Mouse (Mus musculus) embryo, embryonic 11 days (tissue): ENCODE results near the gene Ifna11.

ENCODE experiments used
- DNase-seq: peaks from one replicate; pipeline ENCODE4 v3.0.0-alpha.2; 2015

Ifna11 gene

DNA sequence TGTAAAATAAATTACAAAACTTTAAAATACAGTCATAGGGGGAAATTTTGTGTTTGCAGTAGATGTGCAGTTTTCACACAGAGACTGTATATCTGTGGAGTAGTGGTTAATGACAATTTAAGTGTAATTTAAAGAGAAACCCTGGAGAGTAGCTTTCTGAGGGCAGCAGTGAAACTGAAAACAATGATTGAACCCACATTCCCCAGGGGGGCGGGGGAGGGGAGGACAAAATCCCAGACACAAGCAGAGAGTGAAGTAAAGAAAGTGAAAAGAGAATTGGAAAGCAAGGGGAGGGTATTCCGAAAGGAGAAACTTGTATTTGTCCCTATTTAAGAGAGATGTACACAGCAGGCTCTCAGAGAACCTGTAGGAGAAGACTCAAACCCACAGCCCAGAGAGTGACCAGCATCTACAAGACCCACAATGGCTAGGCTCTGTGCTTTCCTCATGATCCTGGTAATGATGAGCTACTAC lies 21.7 kb downstream of the Ifna11 start, which contains the start of gene Ifna4:
TSS of gene Ifna4 (plus strand) at position 424 of the 474 bp plus-strand sequence.
- DNase-seq = no peak

DNA sequence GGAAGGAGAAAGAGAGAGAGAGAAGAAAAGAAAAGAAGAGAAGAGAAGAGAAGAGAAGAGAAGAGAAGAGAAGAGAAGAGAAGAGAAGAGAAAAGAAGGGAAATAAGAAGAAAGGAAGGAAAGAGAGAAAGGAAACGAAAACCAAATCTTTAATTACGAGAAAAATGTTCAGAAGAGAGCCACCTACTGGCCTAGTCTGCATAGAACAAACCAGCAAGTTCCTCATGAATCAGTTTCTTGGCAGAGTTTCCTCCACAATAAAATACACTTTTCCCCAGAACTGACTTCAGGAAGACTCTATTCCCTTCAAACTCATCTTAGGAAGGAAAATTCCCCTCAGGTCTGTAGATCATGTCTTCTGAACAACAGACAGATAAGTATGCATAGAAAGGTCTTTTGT lies 25.6 kb downstream of the Ifna11 start:
- DNase-seq = no peak

DNA sequence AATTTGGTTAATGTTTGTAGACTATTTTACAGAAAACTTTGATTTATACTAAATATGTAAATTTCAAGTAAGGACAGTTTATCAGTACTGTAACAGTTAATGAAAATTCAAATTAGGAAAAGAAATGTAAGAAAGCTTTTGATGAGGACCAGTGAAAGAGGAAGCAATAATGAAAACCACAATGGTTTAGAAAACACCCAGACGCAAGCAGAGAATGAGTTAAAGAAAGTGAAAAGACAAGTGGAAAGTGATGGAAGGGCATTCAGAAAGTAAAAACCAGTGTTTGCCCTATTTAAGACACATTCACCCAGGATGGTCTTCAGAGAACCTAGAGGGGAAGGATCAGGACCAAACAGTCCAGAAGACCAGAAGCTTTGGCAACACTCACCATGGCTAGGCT lies 29.9 kb downstream of the Ifna11 start, which contains the start of gene Ifna1:
TSS of gene Ifna1 (plus strand) at position 390 of the 400 bp plus-strand sequence.
- DNase-seq = no peak

DNA sequence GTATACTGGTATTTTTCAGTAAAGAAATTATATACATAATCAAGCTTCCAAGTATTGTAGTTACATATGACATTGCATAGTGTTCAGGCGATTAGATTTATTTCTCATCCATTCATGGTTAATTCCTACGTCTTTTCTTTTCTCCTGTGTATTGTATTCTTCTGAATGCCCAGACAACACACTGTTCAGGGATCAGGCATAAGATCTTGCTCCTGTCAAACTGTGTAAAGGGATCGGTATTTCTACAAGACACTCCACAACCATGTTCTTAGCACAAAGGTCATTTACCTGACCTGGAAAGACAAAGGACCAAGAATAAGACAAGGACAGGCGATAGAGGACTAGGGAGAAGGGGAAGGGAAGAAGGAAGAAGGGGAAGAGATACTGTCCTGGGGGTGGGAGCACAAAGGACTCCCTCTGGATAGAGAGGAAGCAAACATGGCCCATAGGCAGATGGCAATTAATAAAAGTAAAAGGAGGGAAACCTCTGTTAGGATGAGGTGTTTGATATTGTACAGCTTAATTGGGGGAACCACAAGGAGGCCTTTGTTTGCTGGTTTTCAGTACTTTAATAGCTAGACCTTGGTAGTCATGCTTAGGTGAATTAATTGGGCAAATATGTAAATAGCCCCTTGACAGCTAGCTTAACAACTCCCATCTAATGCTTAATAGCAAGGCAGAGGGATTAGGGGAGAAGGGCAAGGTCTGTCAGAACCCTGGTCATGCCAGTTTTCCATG lies 31.4 kb downstream of the Ifna11 start:
- no peak for DNase-seq

DNA sequence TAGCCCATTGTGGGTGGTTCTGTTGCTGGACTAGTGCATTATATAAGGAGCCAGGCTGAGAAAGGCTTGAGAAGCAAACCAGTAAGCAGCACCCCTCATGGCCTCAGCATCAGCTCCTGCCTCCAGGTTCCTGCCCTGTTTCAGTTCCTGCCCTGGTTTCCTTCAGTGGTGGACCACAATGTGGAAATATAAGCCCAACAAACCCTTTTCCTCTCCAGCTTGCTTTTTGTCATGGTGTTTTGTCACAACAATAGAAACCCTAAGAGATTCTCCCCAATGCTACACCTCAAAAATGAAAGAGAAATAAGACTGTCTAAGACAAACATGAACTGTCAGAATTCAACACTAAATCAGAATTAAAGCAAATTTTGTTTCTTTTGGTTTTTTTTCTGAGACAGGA lies 39.5 kb downstream of the Ifna11 start:
- no peak for DNase-seq

DNA sequence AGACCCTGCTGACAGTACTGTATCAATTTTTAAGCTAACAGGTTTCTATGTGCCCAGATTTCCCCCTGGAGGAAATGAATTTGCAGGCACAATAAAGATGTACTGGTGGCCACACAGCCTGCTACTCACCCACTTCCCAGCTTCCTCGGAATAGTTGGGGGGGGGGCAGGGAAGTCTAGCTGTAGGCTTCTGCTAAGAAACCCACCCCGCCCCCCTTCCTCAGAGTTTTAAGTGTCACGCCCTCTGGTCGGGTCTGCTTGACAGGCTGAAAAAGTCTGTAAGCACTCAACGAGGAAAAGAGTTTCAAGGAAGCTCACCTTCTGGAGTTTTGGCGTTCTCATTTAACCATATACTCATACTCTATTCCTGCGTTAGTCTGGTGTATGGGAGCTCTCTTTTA lies 43.5 kb downstream of the Ifna11 start:
- peak; percentile 56 for DNase-seq

DNA sequence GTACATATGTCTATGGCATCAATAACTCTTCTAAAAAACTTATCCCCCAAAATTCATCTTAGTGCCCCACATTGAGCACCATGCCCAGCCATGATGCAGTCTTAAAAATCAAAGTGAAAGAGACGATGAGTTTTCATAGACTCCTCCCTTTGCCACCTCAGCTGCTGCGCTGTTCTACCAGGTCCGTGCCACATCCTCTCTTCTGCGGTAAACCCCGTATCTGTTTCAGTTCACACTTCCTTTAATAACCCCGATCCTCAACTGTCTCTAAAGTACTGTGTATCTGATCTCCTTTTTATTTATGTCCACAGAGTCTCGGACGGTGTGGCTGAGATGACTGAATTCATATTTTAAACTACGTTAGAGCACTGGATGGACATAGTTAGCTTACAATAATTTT lies 44.8 kb downstream of the Ifna11 start:
- DNase-seq = no peak

DNA sequence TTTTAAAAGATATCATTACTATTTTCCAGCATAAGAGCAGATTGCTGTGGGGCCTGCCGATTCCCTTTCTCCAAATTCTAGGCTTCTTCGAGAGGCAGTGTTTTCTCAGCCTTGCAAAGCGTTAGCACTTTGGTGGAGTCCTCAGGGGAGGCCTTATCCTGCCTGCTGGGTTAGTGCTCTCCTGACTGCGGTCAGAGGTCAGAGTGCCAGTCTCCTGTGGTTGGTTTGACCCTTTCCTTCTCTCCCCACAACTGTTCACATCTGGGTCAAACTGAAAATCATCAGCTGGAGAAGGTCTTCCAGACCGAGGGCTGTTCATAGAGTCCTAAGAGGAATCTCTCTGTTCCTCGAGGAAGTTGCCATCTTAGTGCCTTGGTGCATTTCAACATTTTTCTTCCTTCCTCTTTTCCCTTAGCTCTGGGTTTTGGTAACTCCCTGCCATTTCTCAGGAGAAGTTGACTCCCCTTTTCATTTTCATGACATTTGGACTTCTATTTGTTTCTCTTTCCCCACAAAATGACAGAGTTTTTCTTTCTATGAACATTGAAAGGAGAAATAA lies 45.3 kb downstream of the Ifna11 start:
- no peak for DNase-seq

DNA sequence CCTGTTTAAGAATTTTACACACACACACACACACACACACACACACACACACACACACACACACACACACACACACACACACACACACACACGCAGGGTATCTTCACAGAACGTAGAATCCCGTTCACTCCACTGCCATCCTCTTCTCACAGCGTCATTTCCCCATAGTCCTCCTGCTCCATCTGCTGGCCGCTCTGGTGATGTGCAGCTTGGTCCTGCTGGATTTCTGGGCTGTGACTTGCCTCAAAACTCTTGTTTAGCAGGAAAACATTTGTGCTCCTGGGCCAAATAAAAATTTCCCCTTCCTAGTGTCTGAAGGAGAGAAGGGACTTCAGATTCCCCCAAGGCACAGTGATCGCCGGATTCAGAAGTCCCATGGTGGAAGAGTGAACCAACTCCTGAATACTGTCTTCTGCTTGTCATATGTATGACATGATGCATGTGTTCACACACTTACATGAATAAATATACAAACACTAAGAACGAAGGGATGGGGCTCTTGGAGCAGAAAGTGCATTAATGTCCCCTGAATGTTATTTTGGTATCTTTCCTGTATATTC lies 47.7 kb downstream of the Ifna11 start:
- peak; percentile 83 for DNase-seq

DNA sequence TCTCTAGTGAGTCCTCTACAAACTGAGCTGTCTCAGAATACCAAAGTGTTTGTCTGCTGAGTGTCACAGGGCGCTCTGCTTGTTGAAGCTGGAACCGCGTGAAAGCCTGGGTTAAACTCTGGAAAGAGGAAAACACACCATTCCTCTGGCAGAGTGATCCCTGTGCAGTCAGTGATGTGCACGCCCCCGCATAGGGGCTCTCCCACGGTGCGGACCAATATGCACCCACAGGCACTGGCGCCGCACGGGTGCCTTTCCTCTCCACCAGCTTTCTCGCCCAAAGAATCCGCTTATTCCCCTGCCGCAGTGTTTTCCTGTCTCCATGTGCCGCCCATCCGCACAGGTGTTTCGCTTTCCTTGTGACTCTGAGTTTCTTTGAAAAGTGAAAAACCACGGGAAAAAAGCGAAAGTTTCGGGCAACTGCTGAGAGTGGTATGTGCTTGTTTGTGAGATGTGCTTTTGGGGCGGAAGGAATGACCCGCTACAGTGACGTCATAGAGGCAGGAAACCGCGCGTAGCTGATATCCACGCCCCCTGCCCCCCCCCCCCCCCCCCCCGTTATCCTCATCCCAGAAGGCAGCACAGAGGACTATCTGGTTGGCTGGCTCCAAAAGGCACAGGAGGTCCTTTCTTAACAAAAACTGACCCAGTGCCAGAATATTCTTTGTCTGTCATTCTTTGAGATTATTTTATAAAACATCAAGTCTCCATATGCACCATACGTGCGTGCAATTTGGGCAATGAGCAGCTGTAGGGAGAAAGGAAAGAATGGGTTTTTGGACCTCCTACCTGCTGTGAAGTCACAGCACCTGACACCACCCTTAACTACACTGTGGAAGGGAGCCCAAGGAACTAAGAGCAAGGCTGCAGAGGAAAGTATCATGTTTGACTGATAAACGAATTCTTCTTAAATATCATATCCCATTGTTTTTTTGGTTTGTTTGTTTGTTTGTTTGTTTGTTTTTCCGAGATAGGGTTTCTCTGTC lies 48.5 kb downstream of the Ifna11 start:
- peak; percentile 71 for DNase-seq
